Mouse (Mus musculus): Measurements from ENCODE around the gene Rnf150.

The Rnf150 gene

DNA sequence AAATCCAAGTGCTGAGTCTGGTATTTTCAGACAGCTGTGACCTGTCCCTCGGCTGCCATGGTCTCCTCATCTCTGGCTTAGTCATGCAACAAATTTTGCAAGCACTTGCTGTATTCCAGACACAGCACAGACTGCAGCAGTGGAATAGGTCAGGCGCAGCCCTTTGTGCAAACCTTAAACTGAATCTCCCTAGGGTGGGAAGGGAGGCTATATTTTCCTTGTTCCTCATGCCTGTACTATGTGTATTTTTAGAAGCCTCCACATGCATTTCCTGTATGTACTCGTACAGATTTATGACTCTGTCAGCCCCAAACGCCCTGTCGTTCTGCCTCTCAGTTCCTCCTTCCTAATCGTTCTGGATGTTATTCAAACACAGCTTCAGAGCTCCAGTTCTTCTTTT is 76.8 kb downstream of the Rnf150 start:
- in situ Hi-C loops (cut with MseI, MboI): no loop called here

DNA sequence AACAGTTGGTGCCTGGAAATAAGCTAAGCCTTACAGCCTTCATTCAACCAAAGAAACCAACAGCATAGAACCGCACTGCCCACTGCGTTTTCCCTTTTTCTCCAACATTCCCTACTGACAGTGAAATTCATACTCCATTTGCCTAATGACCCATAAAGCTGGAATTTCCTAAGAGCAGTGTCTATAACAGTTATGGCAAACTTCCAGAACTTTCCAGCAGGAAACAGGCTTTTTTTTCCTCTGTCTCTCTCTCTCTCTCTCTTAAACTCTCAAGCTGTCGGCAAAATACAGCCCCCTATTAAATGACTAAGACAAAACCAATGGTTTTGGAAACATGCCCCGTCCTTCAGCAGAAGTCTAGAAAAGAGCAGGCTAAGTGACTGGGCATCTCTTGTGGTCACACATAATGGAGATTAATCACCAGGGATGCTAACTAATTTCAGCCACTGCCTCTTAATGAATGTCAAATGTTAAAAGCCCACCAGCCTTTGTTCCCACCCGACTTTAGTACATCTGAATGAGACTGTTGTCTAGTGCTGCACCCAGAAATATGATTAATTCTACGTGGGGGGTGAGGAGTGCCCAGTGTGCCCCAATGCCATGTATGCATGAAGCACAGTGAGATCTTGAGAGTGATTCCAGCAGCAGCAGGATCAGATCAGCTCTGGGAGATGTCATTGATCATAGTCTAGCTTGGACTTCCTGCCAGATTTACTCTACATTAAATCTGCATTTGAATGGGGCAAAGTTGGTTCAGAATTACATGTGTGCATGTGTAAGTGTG is 80.3 kb downstream of the Rnf150 start:
- in situ Hi-C loops (cut with MseI, MboI): no loop called here

GRCm38 (mm10) chr8:82945867-82946266 is 82.7 kb downstream of the Rnf150 start:
- in situ Hi-C loops (cut with MseI, MboI): no loop called here

DNA sequence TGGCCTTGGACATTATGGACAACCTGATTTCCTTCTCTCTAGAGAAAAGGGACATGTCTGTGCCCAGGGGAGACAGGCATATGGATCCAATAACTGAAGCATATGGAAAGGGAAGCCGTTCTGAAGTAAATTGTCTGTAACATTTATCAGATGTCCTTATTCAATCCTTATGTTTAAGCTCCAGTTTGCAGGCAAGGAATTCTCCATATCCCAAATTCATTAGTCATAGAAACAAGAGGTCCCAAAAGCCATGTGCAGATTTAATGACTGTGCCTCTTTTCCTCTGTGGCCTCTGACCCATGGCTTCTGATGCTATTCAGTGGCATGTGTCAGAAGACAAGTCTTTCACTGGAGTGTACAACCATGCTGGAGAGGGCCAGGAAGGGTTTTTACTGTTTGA is 83.5 kb downstream of the Rnf150 start:
- in situ Hi-C loops (cut with MseI, MboI): no loop called here

GRCm38 (mm10) chr8:82955162-82955754 is 92.1 kb downstream of the Rnf150 start:
- in situ Hi-C loops (cut with MseI, MboI): no loop called here

- in situ Hi-C loops (cut with MseI, MboI): no loop called here
Observed at GRCm38 (mm10) chr8:82959491-82959890, 96.3 kb downstream of the Rnf150 start.

- in situ Hi-C loops (cut with MseI, MboI): no loop called here
Observed at GRCm38 (mm10) chr8:82959980-82960610, 96.9 kb downstream of the Rnf150 start.

DNA sequence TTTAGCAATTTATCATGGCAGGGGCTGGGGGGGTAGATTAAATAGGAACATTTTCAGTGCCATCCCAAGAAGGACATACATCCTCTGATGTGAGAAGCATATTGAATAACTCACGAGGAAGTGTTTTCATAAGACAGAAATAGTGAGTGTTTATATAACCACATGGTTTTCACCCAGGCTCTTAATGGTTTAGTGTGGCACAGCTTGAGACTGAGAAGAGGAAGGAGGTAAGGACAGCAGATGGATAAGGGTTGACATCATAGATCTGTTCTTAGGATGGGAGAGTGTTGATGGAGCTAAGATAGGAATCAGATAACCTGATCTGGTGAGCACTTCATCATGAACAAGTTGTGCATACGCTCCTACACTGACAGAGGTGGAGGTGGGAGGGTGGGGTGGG is 101.4 kb downstream of the Rnf150 start:
- in situ Hi-C loops (cut with MseI, MboI): no loop called here

DNA sequence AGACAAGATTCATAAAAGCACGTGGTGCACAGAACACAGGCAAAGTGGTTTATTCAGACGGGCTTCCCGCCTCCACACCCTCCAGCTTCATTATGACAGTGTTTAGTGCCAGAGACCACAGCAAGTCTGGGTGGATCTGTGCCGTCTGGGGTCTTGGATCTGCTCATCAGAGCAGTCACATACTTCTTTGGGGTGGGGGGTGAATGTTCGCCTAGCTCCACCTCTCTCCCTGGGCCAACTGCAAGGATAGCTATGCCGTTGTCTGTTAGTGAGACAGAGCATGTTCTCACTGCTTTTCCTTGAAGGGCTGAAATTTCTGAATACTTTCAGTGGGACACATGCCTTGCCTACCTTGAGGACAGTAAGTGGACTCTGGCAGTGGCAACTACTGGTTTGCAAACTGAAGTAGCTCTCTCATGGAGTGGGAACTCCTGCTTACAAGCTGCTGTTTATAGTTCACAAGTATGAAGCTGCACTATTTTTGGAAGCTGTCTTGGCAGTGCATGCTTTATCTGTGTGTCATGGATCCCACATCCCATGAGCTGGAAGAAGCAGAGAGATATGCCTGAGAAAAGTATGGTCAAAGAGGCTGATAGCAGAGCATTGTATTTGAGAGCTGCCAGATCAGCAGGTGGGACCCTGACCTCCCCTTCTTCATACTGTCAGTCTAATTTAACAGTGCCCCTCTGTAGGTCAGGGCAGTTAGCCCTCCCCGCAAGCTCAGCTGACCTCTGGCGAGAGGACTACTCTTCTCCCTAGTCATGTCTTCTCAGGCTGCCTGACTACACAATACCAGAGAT is 104.9 kb downstream of the Rnf150 start:
- in situ Hi-C loops (cut with MseI, MboI): no loop called here

DNA sequence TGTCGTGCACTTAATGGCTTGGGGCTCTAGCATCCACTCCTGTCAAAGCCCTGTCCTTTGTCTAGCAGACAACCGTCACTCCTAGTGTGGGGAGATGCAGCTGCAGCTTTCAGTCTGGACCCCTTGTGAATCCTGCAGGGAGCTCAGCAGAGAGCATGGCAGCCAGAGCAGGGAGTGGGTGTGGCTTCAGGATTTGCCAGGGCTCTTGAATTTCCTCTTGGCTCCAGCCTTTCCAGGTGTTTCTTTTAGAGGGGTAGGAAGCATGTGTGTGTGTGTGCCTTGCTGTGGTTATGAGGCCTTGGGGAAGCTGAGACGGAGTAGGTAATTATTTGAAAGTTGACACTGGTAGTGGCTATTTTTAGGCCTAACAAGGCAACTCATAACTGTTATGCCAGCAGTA is 106.8 kb downstream of the Rnf150 start:
- in situ Hi-C loops (cut with MseI, MboI): no loop called here

GRCm38 (mm10) chr8:82972812-82973211 is 109.7 kb downstream of the Rnf150 start:
- in situ Hi-C loops (cut with MseI, MboI): no loop called here

GRCm38 (mm10) chr8:82973331-82973730 is 110.2 kb downstream of the Rnf150 start:
- in situ Hi-C loops (cut with MseI, MboI): no loop called here

DNA sequence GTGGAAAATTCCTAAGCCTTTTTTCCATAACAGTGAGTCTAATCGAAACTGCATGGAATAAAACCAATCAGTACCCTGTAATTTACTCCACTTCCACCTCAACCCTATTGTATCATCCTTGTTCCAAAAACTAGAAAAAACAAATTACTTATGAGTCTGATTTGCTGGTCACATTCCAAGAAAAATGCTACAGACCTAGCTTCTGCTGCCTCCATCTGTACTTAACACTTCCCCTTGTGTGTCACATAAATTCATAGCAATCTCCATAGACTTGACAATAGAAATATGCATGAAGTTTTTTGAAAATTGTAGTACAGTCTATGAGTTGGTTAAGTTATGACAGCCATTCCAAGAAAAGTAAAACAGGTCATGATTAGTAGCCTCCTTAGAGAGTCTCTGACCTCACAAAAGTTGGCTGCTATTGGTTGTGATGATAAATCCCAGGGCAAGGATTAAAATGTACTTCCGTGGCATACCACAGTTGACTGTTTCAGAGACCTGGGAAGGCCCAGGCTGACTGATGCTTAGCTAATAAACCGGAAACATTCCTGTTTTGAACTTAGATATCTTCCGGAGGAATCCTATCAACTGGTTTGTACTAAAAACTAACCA is 118.2 kb downstream of the Rnf150 start:
- in situ Hi-C loops (cut with MseI, MboI): no loop called here

DNA sequence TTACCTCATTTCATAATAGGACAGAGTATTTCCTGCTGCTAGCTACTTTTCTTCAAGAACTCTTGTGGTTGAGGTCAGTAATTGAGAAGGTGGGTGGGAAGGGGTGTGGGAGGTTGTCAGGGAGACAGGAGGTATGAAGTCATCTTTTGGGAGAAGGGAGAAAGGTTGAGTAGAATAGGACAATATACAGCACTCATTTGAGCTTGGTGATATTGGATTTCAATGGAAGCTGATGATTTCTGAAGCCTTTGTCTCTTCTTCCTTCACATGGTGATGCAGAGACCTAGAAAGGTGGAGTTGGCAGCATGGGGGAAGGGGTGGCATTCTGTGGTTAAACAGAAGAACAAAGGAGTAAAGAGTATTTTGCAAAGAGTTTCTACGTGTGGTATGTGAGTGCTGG is 119.7 kb downstream of the Rnf150 start:
- in situ Hi-C loops (cut with MseI, MboI): no loop called here

- in situ Hi-C loops (cut with MseI, MboI): no loop called here
Observed at GRCm38 (mm10) chr8:82983301-82983700, 120.1 kb downstream of the Rnf150 start.

GRCm38 (mm10) chr8:82992093-82992492 is 128.9 kb downstream of the Rnf150 start:
- in situ Hi-C loops (cut with MseI, MboI): no loop called here

- in situ Hi-C loops (cut with MseI, MboI): no loop called here
Observed at GRCm38 (mm10) chr8:82995727-82996438, 132.7 kb downstream of the Rnf150 start.

DNA sequence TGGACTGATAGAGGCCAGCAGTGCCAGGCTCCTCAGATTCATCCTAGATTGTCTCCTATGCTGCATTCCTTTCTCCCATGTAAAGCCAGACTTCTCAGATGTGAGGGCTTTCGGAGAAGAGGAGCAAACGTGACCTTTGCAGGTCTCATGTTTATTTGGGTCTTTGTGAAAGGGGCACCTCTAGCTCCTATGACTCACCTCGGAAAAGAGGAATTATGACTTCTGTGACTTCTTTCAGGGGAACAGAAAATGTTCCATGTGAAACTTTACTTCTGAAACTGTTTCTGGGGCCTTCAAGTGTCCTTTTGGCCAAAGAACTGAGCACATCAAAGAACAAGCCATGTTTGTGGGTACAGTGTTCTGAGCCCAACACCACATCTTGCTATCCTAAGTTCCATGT is 133.7 kb downstream of the Rnf150 start:
- in situ Hi-C loops (cut with MseI, MboI): no loop called here

DNA sequence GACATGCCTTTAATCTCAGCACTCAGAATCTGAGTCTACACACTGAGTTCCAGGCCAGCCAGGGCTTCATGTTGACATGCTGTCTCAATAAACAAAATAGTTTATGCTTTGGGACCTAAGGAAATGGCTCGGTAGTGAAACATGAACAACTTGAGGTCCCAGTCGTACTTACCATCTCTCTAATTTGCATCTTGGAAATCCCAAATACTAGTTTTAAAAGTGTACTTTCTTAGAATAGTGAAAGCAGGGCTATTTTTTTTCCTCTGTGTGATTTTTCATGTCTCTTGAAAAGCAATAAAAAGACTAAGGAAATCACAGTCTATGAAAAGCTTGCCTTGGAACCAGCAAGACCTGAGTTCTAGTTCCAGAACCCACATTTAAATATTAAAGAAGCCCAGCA is 135.6 kb downstream of the Rnf150 start:
- in situ Hi-C loops (cut with MseI, MboI): no loop called here

DNA sequence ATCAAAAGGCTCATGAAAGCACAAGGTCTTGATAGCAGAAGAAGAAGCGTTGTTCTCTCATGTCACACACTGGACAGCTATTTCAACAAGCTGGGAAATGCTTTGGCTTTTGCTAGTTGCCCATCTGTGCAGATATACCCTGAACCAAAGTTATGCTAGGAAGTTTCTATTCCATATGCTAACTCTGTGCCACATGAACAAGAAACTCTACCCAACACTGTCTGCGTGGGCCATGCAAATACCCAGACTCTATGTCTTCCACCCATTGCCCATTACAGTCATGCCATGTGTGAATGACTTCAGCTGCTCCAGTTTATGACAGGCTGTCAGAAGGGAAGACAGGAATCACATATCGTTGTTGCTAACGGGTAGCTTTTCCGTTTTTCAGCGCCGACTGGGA is 140.0 kb downstream of the Rnf150 start:
- in situ Hi-C loops (cut with MseI, MboI): no loop called here

DNA sequence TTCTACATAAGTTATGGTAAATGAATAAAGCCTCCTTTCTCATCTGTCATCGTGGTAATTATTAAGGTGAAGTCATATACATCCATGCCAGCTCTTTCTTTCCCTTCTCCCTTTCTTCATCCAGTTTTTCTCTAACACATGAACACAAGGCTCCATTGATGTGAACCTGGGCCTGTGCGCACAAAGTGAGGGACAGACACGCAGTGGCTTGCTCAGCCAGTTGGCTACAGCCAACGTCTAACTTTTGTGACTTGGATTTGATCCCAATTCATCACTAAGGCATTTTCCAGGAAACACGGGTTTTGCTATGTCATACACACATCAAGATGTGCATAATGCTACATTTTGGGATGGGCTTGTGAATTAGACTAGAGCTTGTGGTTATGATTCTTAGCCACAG is 146.3 kb downstream of the Rnf150 start:
- in situ Hi-C loops (cut with MseI, MboI): no loop called here
